Mouse (Mus musculus) bone marrow macrophage, adult 2 months (primary cell): ENCODE measurements around the gene Rxfp2.

Experiments
- CTCF ChIP-seq: IDR thresholded peaks from 2 replicates; pipeline ENCODE4 v1.5.1; 2012; ENCODE audit warnings: low read depth, mild to moderate bottlenecking, low read length, moderate library complexity
- POLR2A ChIP-seq: IDR thresholded peaks from 2 replicates; pipeline ENCODE4 v1.6.1; 2012; ENCODE audit warnings: mild to moderate bottlenecking, low read depth, low read length, borderline replicate concordance

GRCm38 (mm10) chr5:150070086-150070485, 51.6 kb downstream of the Rxfp2 start:
- TF ChIP-seq CTCF (no peak), POLR2A (no peak)
